Mouse (Mus musculus) kidney, embryonic 16.5 days (tissue): ENCODE results near the gene Mical3. TPM values are rescaled to one million over a fixed set of nuclear protein-coding genes. Genes with fewer than 3 reads are reported as not detected.

ENCODE experiments used
- ATAC-seq: fragments of 200-750 bp; cut with Nextera tagmentation; 2 replicates; pipeline ENCODE4 v1.8.0; 2017; ENCODE audit warnings: moderate TSS enrichment; ENCODE audit not compliant: low FRiP score, low TSS enrichment
- H3K27ac ChIP-seq: fragments of 300-500 bp; sonication (generic); 2 replicates; pipeline ENCODE4 v1.5.1; 2014; ENCODE audit warnings: low read length
- H3K27me3 ChIP-seq: fragments of 300-500 bp; sonication (generic); 2 replicates; pipeline ENCODE4 v1.6.1; 2014; ENCODE audit warnings: low read length, control low read depth, mixed read lengths; ENCODE audit not compliant: insufficient read depth
- H3K36me3 ChIP-seq: fragments of 300-500 bp; sonication (generic); 2 replicates; pipeline ENCODE4 v1.6.1; 2014; ENCODE audit warnings: low read length, control low read depth, mixed read lengths; ENCODE audit not compliant: insufficient read depth
- H3K4me1 ChIP-seq: fragments of 300-500 bp; sonication (generic); 2 replicates; pipeline ENCODE4 v1.6.1; 2014; ENCODE audit warnings: low read length, control low read depth, mixed read lengths; ENCODE audit not compliant: insufficient read depth
- H3K4me2 ChIP-seq: fragments of 300-500 bp; sonication (generic); replicated peaks from 2 replicates; pipeline ENCODE4 v1.6.1; 2014; ENCODE audit warnings: low read depth, low read length
- H3K4me3 ChIP-seq: fragments of 300-500 bp; sonication (generic); 2 replicates; pipeline ENCODE4 v1.5.1; 2014; ENCODE audit warnings: mild to moderate bottlenecking, low read length
- H3K9ac ChIP-seq: fragments of 300-500 bp; sonication (generic); replicated peaks from 2 replicates; pipeline ENCODE4 v1.6.1; 2014; ENCODE audit warnings: low read length
- H3K9me3 ChIP-seq: fragments of 300-500 bp; sonication (generic); 2 replicates; pipeline ENCODE4 v1.6.1; 2016; ENCODE audit warnings: low read length, control low read depth
- WGBS: fragments of 180-500 bp; shearing (Covaris S2); extraction: QIAGEN DNeasy Blood & Tissue Kit; methylation state at CpG from one replicate; pipeline ENCODE4 v1.1.7; 2014; 5-methylcytosine and 5-hydroxymethylcytosine counted together
- polyA plus RNA-seq: library from polyadenylated mRNA; unstranded; fragments of >200 nt; fragmentation: Nextera tagmentation; extraction: Ambion mirVana; gene quantifications from 2 replicates; pipeline ENCODE4 v1.2.1, GENCODE M21; 2015

Mical3 gene
- polyA plus RNA-seq, 1 experiment from 2014 or later = 10.9 TPM

- H3K27ac ChIP-seq = no peak overlapping the region
- no peaks in the 10 kb centered on the region for H3K9me3 ChIP-seq
- H3K4me3 ChIP-seq = no peak overlapping the region
- no peaks in the 10 kb centered on the region for H3K4me1 ChIP-seq
- peaks cover 11% of the 10 kb centered on the region for H3K36me3 ChIP-seq
- no peaks in the 10 kb centered on the region for H3K27me3 ChIP-seq
- no peak for ATAC-seq
- no peak overlapping the region for H3K4me2 ChIP-seq
- H3K9ac ChIP-seq = no peak overlapping the region
- WGBS = 86% methylated on average over 12 of the region's 12 CpGs
Measured at GRCm38 (mm10) chr6:120938763-120939450, 191.9 kb downstream of the Mical3 start.

- H3K4me1 ChIP-seq = no peaks in the 10 kb centered on the region
- no peaks in the 10 kb centered on the region for H3K27me3 ChIP-seq
- H3K4me2 ChIP-seq = no peak overlapping the region
- ATAC-seq = no peak
- H3K27ac ChIP-seq = no peak overlapping the region
- no peak overlapping the region for H3K4me3 ChIP-seq
- peaks cover 17% of the 10 kb centered on the region for H3K36me3 ChIP-seq
- WGBS = 76% methylated on average over 11 of the region's 11 CpGs
- no peaks in the 10 kb centered on the region for H3K9me3 ChIP-seq
- no peak overlapping the region for H3K9ac ChIP-seq
Measured at GRCm38 (mm10) chr6:120937999-120938608, 192.7 kb downstream of the Mical3 start.

GRCm38 (mm10) chr6:120937104-120937617, 193.6 kb downstream of the Mical3 start:
- Histone ChIP-seq H3K4me2 (no peak overlapping the region), H3K4me1 (no peaks in the 10 kb centered on the region), H3K27me3 (no peaks in the 10 kb centered on the region), H3K9ac (no peak overlapping the region), H3K4me3 (no peak overlapping the region), H3K27ac (no peak overlapping the region), H3K36me3 (peaks cover 26% of the 10 kb centered on the region), H3K9me3 (no peaks in the 10 kb centered on the region)
- 77% methylated on average over 16 of the region's 16 CpGs for WGBS
- ATAC-seq = no peak

GRCm38 (mm10) chr6:120934176-120934575, 196.6 kb downstream of the Mical3 start:
- H3K9ac ChIP-seq = no peak overlapping the region
- WGBS = 76% methylated on average over 4 of the region's 4 CpGs
- peaks cover 33% of the 10 kb centered on the region for H3K36me3 ChIP-seq
- no peak overlapping the region for H3K27ac ChIP-seq
- no peaks in the 10 kb centered on the region for H3K27me3 ChIP-seq
- H3K4me2 ChIP-seq = no peak overlapping the region
- H3K4me1 ChIP-seq = no peaks in the 10 kb centered on the region
- H3K9me3 ChIP-seq = no peaks in the 10 kb centered on the region
- ATAC-seq = no peak
- no peak overlapping the region for H3K4me3 ChIP-seq

- 85% methylated on average over 7 of the region's 7 CpGs for WGBS
- no peaks in the 10 kb centered on the region for H3K27me3 ChIP-seq
Measured at GRCm38 (mm10) chr6:120933670-120934069, 197.1 kb downstream of the Mical3 start.

GRCm38 (mm10) chr6:120932597-120932996, 198.2 kb downstream of the Mical3 start:
- WGBS = 85% methylated on average over 12 of the region's 12 CpGs
- Histone ChIP-seq H3K9me3 (no peaks in the 10 kb centered on the region), H3K27ac (no peak overlapping the region), H3K9ac (no peak overlapping the region), H3K27me3 (no peaks in the 10 kb centered on the region), H3K4me2 (no peak overlapping the region), H3K4me1 (no peaks in the 10 kb centered on the region), H3K4me3 (no peak overlapping the region), H3K36me3 (peaks cover 33% of the 10 kb centered on the region)
- no peak for ATAC-seq

More at GRCm38 (mm10) chr6:120933670-120934069, 197.1 kb downstream of the Mical3 start:
- Histone ChIP-seq H3K4me1 (no peaks in the 10 kb centered on the region), H3K9me3 (no peaks in the 10 kb centered on the region), H3K4me3 (no peak overlapping the region), H3K36me3 (peaks cover 33% of the 10 kb centered on the region), H3K4me2 (no peak overlapping the region), H3K9ac (no peak overlapping the region), H3K27ac (no peak overlapping the region)
- ATAC-seq = no peak

GRCm38 (mm10) chr6:120930450-120931306, 200.1 kb downstream of the Mical3 start:
- no peaks in the 10 kb centered on the region for H3K4me1 ChIP-seq

GRCm38 (mm10) chr6:120929421-120929820, 201.4 kb downstream of the Mical3 start:
- no peak overlapping the region for H3K27ac ChIP-seq
- H3K9me3 ChIP-seq = no peaks in the 10 kb centered on the region
- H3K4me3 ChIP-seq = no peak overlapping the region
- peaks cover 28% of the 10 kb centered on the region for H3K36me3 ChIP-seq
- ATAC-seq = no peak
- no peak overlapping the region for H3K9ac ChIP-seq
- no peaks in the 10 kb centered on the region for H3K27me3 ChIP-seq
- H3K4me1 ChIP-seq = no peaks in the 10 kb centered on the region
- WGBS = 25% methylated on average over 1 of the region's 1 CpGs
- no peak overlapping the region for H3K4me2 ChIP-seq

More at GRCm38 (mm10) chr6:120930450-120931306, 200.1 kb downstream of the Mical3 start:
- no peak overlapping the region for H3K27ac ChIP-seq
- no peak for ATAC-seq
- no peaks in the 10 kb centered on the region for H3K9me3 ChIP-seq
- peaks cover 33% of the 10 kb centered on the region for H3K36me3 ChIP-seq
- H3K9ac ChIP-seq = no peak overlapping the region
- H3K27me3 ChIP-seq = no peaks in the 10 kb centered on the region
- H3K4me2 ChIP-seq = no peak overlapping the region
- WGBS = 80% methylated on average over 6 of the region's 6 CpGs
- no peak overlapping the region for H3K4me3 ChIP-seq

- H3K9ac ChIP-seq = no peak overlapping the region
- no peaks in the 10 kb centered on the region for H3K27me3 ChIP-seq
- WGBS = 40% methylated on average over 3 of the region's 3 CpGs
- H3K4me1 ChIP-seq = no peaks in the 10 kb centered on the region
- H3K4me3 ChIP-seq = no peak overlapping the region
- no peak for ATAC-seq
- no peak overlapping the region for H3K4me2 ChIP-seq
- H3K27ac ChIP-seq = no peak overlapping the region
- H3K36me3 ChIP-seq = peaks cover 13% of the 10 kb centered on the region
- H3K9me3 ChIP-seq = no peaks in the 10 kb centered on the region
Measured at GRCm38 (mm10) chr6:120927765-120928164, 203.0 kb downstream of the Mical3 start.
